In the genomic region with DNA sequence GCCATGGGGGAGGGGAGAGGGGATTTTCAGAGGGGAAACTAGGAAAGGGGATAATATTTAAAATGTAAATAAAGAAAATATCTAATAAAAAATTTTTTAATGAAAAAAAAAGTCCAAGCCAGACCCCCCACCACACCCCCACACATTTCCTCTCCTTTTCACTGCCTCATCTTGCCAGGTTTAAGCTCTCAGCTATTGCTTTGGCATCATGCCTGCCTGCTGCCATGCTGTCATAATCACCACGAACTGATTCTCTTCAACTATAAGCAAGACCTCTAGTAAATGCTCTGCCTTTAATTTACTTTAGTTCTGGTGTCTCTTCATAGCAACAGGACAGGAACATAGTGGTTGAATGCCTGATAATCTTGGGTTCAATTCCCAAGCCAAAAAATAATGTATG, we compare ENCODE assay signal across 20 mouse cellular contexts. TPM values are rescaled to one million over a fixed set of nuclear protein-coding genes. Genes with fewer than 3 reads are reported as not detected.
DNase-seq lines count a peak whose midpoint lies in the region; ATAC-seq and TF ChIP-seq lines count a peak whose summit lies in the region.
"Had no signal": no experiment of that assay in that cellular context is flagged by ENCODE, and none has a peak within 500 bp of the region (broad histone marks: within the 10 kb centered on the region; RNA-seq: fewer than 3 reads in every experiment).

No protein-coding gene starts in this region.

- H3K4me2 ChIP-seq in forebrain, embryonic 14.5 days (ENCODE audit: low read length), result no peak overlapping the region
- no peak overlapping the region for H3K4me2 ChIP-seq in forebrain, embryonic 16.5 days (ENCODE audit: low read length)
- H3K4me2 ChIP-seq in lung, embryonic 14.5 days, result no peak overlapping the region
- no peak overlapping the region for H3K4me2 ChIP-seq in lung, embryonic 16.5 days (ENCODE audit: low read depth, low read length)
- H3K4me2 ChIP-seq: embryonic facial prominence, embryonic 12.5 days; forebrain, embryonic 13.5 days had no signal

- ATAC-seq in forebrain, embryonic 14.5 days, result no peak
- ATAC-seq in forebrain, embryonic 16.5 days, result no peak
- ATAC-seq in lung, embryonic 14.5 days (ENCODE audit: insufficient read depth), result no peak
- no peak for ATAC-seq in lung, embryonic 16.5 days (ENCODE audit: low read depth)
- ATAC-seq: forebrain, embryonic 13.5 days; forebrain, postnatal 0 days had no signal

- H3K27me3 ChIP-seq in forebrain, embryonic 14.5 days (replicated peaks; ENCODE audit: control insufficient read depth, insufficient read depth, low read length), result no peaks in the 10 kb centered on the region
- H3K27me3 ChIP-seq in forebrain, embryonic 16.5 days (replicated peaks; ENCODE audit: control insufficient read depth, insufficient read depth, low read length), result no peaks in the 10 kb centered on the region
- no peaks in the 10 kb centered on the region for H3K27me3 ChIP-seq in lung, embryonic 14.5 days (ENCODE audit: insufficient read depth, low read length)
- no peaks in the 10 kb centered on the region for H3K27me3 ChIP-seq in lung, embryonic 16.5 days (ENCODE audit: control insufficient read depth, insufficient read depth, low read depth, low read length)
- H3K27me3 ChIP-seq: embryonic facial prominence, embryonic 12.5 days; forebrain, embryonic 13.5 days had no signal

- no peak overlapping the region for H3K9ac ChIP-seq in forebrain, embryonic 14.5 days (ENCODE audit: low read length)
- no peak overlapping the region for H3K9ac ChIP-seq in forebrain, embryonic 16.5 days (replicated peaks; ENCODE audit: low read depth, low read length)
- H3K9ac ChIP-seq in lung, embryonic 14.5 days, result no peak overlapping the region
- no peak overlapping the region for H3K9ac ChIP-seq in lung, embryonic 16.5 days (ENCODE audit: low read length)
- H3K9ac ChIP-seq: embryonic facial prominence, embryonic 12.5 days; forebrain, embryonic 13.5 days; forebrain, postnatal 0 days had no signal

- peak; percentile 28 for DNase-seq in forebrain, embryonic 14.5 days (ENCODE audit: low spot score)
- DNase-seq in lung, embryonic 14.5 days, result no peak
- DNase-seq in lung, postnatal 14 days, result no peak
- DNase-seq in lung, postnatal 25 days (ENCODE audit: low spot score), result no peak
- no peak for DNase-seq in right cerebral cortex, postnatal 4 days
- DNase-seq: adrenal gland, adult 2 months; adrenal gland, postnatal 10 days; adrenal gland, postnatal 25 days; cerebellum, adult 11-12 months; cerebellum, adult 2 months; cerebellum, adult 9-11 months; cerebellum, postnatal 25 days; forebrain, postnatal 0 days had no signal

- H3K4me3 ChIP-seq in forebrain, embryonic 14.5 days (ENCODE audit: low read depth, low read length), result no peak overlapping the region
- H3K4me3 ChIP-seq in forebrain, embryonic 16.5 days (replicated peaks; ENCODE audit: low read length), result no peak overlapping the region
- no peak overlapping the region for H3K4me3 ChIP-seq in lung, embryonic 14.5 days (ENCODE audit: low read depth, low read length)
- no peak overlapping the region for H3K4me3 ChIP-seq in lung, embryonic 16.5 days (ENCODE audit: low read length)
- H3K4me3 ChIP-seq: embryonic facial prominence, embryonic 10.5 days; embryonic facial prominence, embryonic 12.5 days; forebrain, embryonic 13.5 days had no signal

- H3K36me3 ChIP-seq in forebrain, embryonic 14.5 days (ENCODE audit: control insufficient read depth, insufficient read depth, low read length), result peaks cover 41% of the 10 kb centered on the region
- H3K36me3 ChIP-seq in forebrain, embryonic 16.5 days (ENCODE audit: control insufficient read depth, insufficient read depth), result peaks cover 29% of the 10 kb centered on the region
- H3K36me3 ChIP-seq in lung, embryonic 14.5 days (ENCODE audit: insufficient read depth), result peaks cover 47% of the 10 kb centered on the region
- H3K36me3 ChIP-seq in lung, embryonic 16.5 days (ENCODE audit: control insufficient read depth, insufficient read depth, low read length), result peaks cover 23% of the 10 kb centered on the region

- peaks cover 4% of the 10 kb centered on the region; the same call in 1 of the 2 replicates for H3K4me1 ChIP-seq in forebrain, embryonic 14.5 days (ENCODE audit: control insufficient read depth, insufficient read depth, low read length)
- H3K4me1 ChIP-seq in forebrain, embryonic 16.5 days (replicated peaks; ENCODE audit: control insufficient read depth, insufficient read depth, low read length), result peaks cover 11% of the 10 kb centered on the region
- peaks cover 9% of the 10 kb centered on the region for H3K4me1 ChIP-seq in lung, embryonic 14.5 days (ENCODE audit: insufficient read depth)
- H3K4me1 ChIP-seq in lung, embryonic 16.5 days (replicated peaks; ENCODE audit: control insufficient read depth, insufficient read depth, low read length), result peaks cover 17% of the 10 kb centered on the region

- no peak overlapping the region for H3K27ac ChIP-seq in forebrain, embryonic 14.5 days (ENCODE audit: low read depth, low read length)
- H3K27ac ChIP-seq in forebrain, embryonic 16.5 days (ENCODE audit: low read length), result no peak overlapping the region
- H3K27ac ChIP-seq in lung, embryonic 14.5 days (ENCODE audit: low read depth), result peak overlapping the region; percentile 91; the same call in 1 of the 2 replicates
- H3K27ac ChIP-seq in lung, embryonic 16.5 days (ENCODE audit: low read length), result peak overlapping the region; percentile 91
- H3K27ac ChIP-seq: embryonic facial prominence, embryonic 10.5 days; forebrain, embryonic 13.5 days had no signal

- 51% methylated on average over 1 of the region's 1 CpGs for WGBS in forebrain, embryonic 14.5 days
- 61% methylated on average over 1 of the region's 1 CpGs for WGBS in forebrain, embryonic 16.5 days
- WGBS in lung, embryonic 14.5 days, result 62% methylated on average over 1 of the region's 1 CpGs
- WGBS in lung, embryonic 16.5 days, result 54% methylated on average over 1 of the region's 1 CpGs

- H3K9me3 ChIP-seq in forebrain, embryonic 14.5 days (replicated peaks; ENCODE audit: control insufficient read depth, low read length), result no peaks in the 10 kb centered on the region
- no peaks in the 10 kb centered on the region for H3K9me3 ChIP-seq in forebrain, embryonic 16.5 days (ENCODE audit: control insufficient read depth, low read length)
- no peaks in the 10 kb centered on the region for H3K9me3 ChIP-seq in lung, embryonic 14.5 days (ENCODE audit: low read depth, low read length)
- H3K9me3 ChIP-seq in lung, embryonic 16.5 days (ENCODE audit: control insufficient read depth, low read length), result no peaks in the 10 kb centered on the region
- H3K9me3 ChIP-seq: embryonic facial prominence, embryonic 10.5 days; embryonic facial prominence, embryonic 12.5 days; forebrain, embryonic 13.5 days had no signal

- TF ChIP-seq CTCF in lung, embryonic 14.5 days (IDR thresholded peaks at IDR 0.05; ENCODE audit: low read depth), result no peak

RNA-seq across cellular contexts. Expression of a gene that starts 1.5 kb away (rescaled TPM):
- 11.9 and 15.6 TPM in 2 replicates for polyA plus RNA-seq in forebrain, embryonic 14.5 days (2014; fragmentation: Nextera tagmentation; extraction: Ambion mirVana)
- polyA plus RNA-seq in forebrain, embryonic 16.5 days (2015; fragmentation: Nextera tagmentation; extraction: Ambion mirVana), result 8.3 and 10.4 TPM in 2 replicates
- polyA plus RNA-seq in lung, embryonic 14.5 days (2014; fragmentation: Nextera tagmentation; extraction: Ambion mirVana), result 155 and 161 TPM in 2 replicates
- 170 and 185 TPM in 2 replicates for polyA plus RNA-seq in lung, embryonic 16.5 days (2015; fragmentation: Nextera tagmentation; extraction: Ambion mirVana)
- polyA plus RNA-seq: adrenal gland, adult 2 months had no signal

RNA-seq across cellular contexts. Expression of a gene that starts 1.6 kb away (rescaled TPM):
- not detected in 2 replicates for polyA plus RNA-seq in forebrain, embryonic 14.5 days (2014; fragmentation: Nextera tagmentation; extraction: Ambion mirVana)
- polyA plus RNA-seq in forebrain, embryonic 16.5 days (2015; fragmentation: Nextera tagmentation; extraction: Ambion mirVana), result 0.78 TPM in 1 of 2 replicates, not detected in the other
- polyA plus RNA-seq in lung, embryonic 14.5 days (2014; fragmentation: Nextera tagmentation; extraction: Ambion mirVana), result 0.55 and 1.5 TPM in 2 replicates
- polyA plus RNA-seq in lung, embryonic 16.5 days (2015; fragmentation: Nextera tagmentation; extraction: Ambion mirVana), result 1.4 and 1.7 TPM in 2 replicates
- polyA plus RNA-seq: cerebellum, adult 2 months; cortical plate, adult 2 months; embryonic facial prominence, embryonic 14.5 days; forebrain, embryonic 13.5 days; forebrain, postnatal 0 days had no signal

RNA-seq across cellular contexts. Expression of a gene that starts 3.8 kb away (rescaled TPM):
- polyA plus RNA-seq in forebrain, embryonic 14.5 days (2014; fragmentation: Nextera tagmentation; extraction: Ambion mirVana), result 69.8 and 75.8 TPM in 2 replicates
- polyA plus RNA-seq in forebrain, embryonic 16.5 days (2015; fragmentation: Nextera tagmentation; extraction: Ambion mirVana), result 80.8 and 88.3 TPM in 2 replicates
- polyA plus RNA-seq in lung, embryonic 14.5 days (2014; fragmentation: Nextera tagmentation; extraction: Ambion mirVana), result 59.4 and 62.1 TPM in 2 replicates
- polyA plus RNA-seq in lung, embryonic 16.5 days (2015; fragmentation: Nextera tagmentation; extraction: Ambion mirVana), result 73.2 and 76.1 TPM in 2 replicates

RNA-seq across cellular contexts. Expression of a gene that starts 13.1 kb away (rescaled TPM):
- 2.8 and 3.2 TPM in 2 replicates for polyA plus RNA-seq in forebrain, embryonic 14.5 days (2014; fragmentation: Nextera tagmentation; extraction: Ambion mirVana)
- polyA plus RNA-seq in forebrain, embryonic 16.5 days (2015; fragmentation: Nextera tagmentation; extraction: Ambion mirVana), result 3.6 and 5.1 TPM in 2 replicates
- polyA plus RNA-seq in lung, embryonic 14.5 days (2014; fragmentation: Nextera tagmentation; extraction: Ambion mirVana), result 3.2 and 3.8 TPM in 2 replicates
- polyA plus RNA-seq in lung, embryonic 16.5 days (2015; fragmentation: Nextera tagmentation; extraction: Ambion mirVana), result 3.1 and 3.5 TPM in 2 replicates

RNA-seq across cellular contexts. Expression of a gene that starts 13.6 kb away (rescaled TPM):
- 264 and 273 TPM in 2 replicates for polyA plus RNA-seq in forebrain, embryonic 14.5 days (2014; fragmentation: Nextera tagmentation; extraction: Ambion mirVana)
- polyA plus RNA-seq in forebrain, embryonic 16.5 days (2015; fragmentation: Nextera tagmentation; extraction: Ambion mirVana), result 227 and 232 TPM in 2 replicates
- polyA plus RNA-seq in lung, embryonic 14.5 days (2014; fragmentation: Nextera tagmentation; extraction: Ambion mirVana), result 293 and 320 TPM in 2 replicates
- 246 and 251 TPM in 2 replicates for polyA plus RNA-seq in lung, embryonic 16.5 days (2015; fragmentation: Nextera tagmentation; extraction: Ambion mirVana)

Comparison
In these comparisons a context has a peak if more than half of its experiments do, and no peak if none do; other contexts are left out.
1. H3K27ac ChIP-seq: peak in lung, embryonic 14.5 days (single experiment) and lung, embryonic 16.5 days (single experiment); none in forebrain, embryonic 14.5 days (single experiment) and forebrain, embryonic 16.5 days (single experiment).